Mouse (Mus musculus) liver, embryonic 12.5 days (tissue): ENCODE data around the gene Tspan31. TPM values are rescaled to one million over a fixed set of nuclear protein-coding genes. Genes with fewer than 3 reads are reported as not detected.

ENCODE experiments used
- ATAC-seq: fragments of 200-750 bp; cut with Nextera tagmentation; 2 replicates; pipeline ENCODE4 v1.8.0; 2017; ENCODE audit warnings: moderate number of reproducible peaks, mild to moderate bottlenecking, moderate library complexity
- H3K27ac ChIP-seq: fragments of 300-500 bp; sonication (generic); 2 replicates; pipeline ENCODE4 v1.5.1; 2016; ENCODE audit warnings: mild to moderate bottlenecking
- H3K27me3 ChIP-seq: fragments of 300-500 bp; sonication (generic); replicated peaks from 2 replicates; pipeline ENCODE4 v1.6.1; 2016; ENCODE audit warnings: mild to moderate bottlenecking, moderate library complexity
- H3K36me3 ChIP-seq: fragments of 300-500 bp; sonication (generic); 2 replicates; pipeline ENCODE4 v1.6.1; 2016; ENCODE audit warnings: mild to moderate bottlenecking, moderate library complexity
- H3K4me1 ChIP-seq: fragments of 300-500 bp; sonication (generic); 2 replicates; pipeline ENCODE4 v1.6.1; 2016
- H3K4me2 ChIP-seq: fragments of 300-500 bp; sonication (generic); 2 replicates; pipeline ENCODE4 v1.6.1; 2016; ENCODE audit warnings: mild to moderate bottlenecking, moderate library complexity
- H3K4me3 ChIP-seq: fragments of 300-500 bp; sonication (generic); 2 replicates; pipeline ENCODE4 v1.5.1; 2016; ENCODE audit warnings: mild to moderate bottlenecking, moderate library complexity
- H3K9ac ChIP-seq: fragments of 300-500 bp; sonication (generic); 2 replicates; pipeline ENCODE4 v1.6.1; 2016; ENCODE audit warnings: mild to moderate bottlenecking, moderate library complexity
- H3K9me3 ChIP-seq: fragments of 300-500 bp; sonication (generic); replicated peaks from 2 replicates; pipeline ENCODE4 v1.6.1; 2016; ENCODE audit warnings: mild to moderate bottlenecking, moderate library complexity
- WGBS: fragments of 180-500 bp; shearing (Covaris S2); methylation state at CpG from one replicate; pipeline ENCODE4 v1.1.7; 2016; ENCODE audit not compliant: insufficient replicate concordance; 5-methylcytosine and 5-hydroxymethylcytosine counted together
- polyA plus RNA-seq: library from polyadenylated mRNA; unstranded; fragments of >200 nt; fragmentation: Nextera tagmentation; extraction: Ambion mirVana; gene quantifications from 2 replicates; pipeline ENCODE4 v1.2.1, GENCODE M21; 2016

Tspan31 gene
- polyA plus RNA-seq, 1 experiment from 2014 or later: 81.9 TPM

GRCm38 (mm10) chr10:127081996-127082620, 12.0 kb upstream of the Tspan31 start:
- Histone ChIP-seq H3K9me3 (no peaks in the 10 kb centered on the region), H3K36me3 (no peaks in the 10 kb centered on the region), H3K9ac (no peak overlapping the region), H3K4me2 (peak overlapping the region; percentile 60; the same call in 1 of the 2 replicates), H3K27me3 (peaks cover 67% of the 10 kb centered on the region), H3K27ac (no peak overlapping the region), H3K4me1 (peaks cover 53% of the 10 kb centered on the region), H3K4me3 (no peak overlapping the region)
- 61% methylated on average over 8 of the region's 8 CpGs for WGBS
- ATAC-seq: no peak

GRCm38 (mm10) chr10:127080901-127081780, 11.1 kb upstream of the Tspan31 start:
- Histone ChIP-seq H3K27me3 (peaks cover 77% of the 10 kb centered on the region), H3K9me3 (no peaks in the 10 kb centered on the region), H3K27ac (0 out of 2 replicates have a peak overlapping the region, but pooled peaks have one; percentile 29), H3K4me1 (peaks cover 63% of the 10 kb centered on the region), H3K4me2 (peak overlapping the region; percentile 60), H3K9ac (no peak overlapping the region), H3K36me3 (no peaks in the 10 kb centered on the region), H3K4me3 (peak overlapping the region; percentile 27)
- ATAC-seq: no peak
- WGBS: 11% methylated on average over 48 of the region's 48 CpGs

GRCm38 (mm10) chr10:127079665-127080391, 9.8 kb upstream of the Tspan31 start:
- Histone ChIP-seq H3K27ac (no peak overlapping the region), H3K9me3 (no peaks in the 10 kb centered on the region), H3K4me3 (peak overlapping the region; percentile 53), H3K4me2 (peak overlapping the region; percentile 77), H3K36me3 (no peaks in the 10 kb centered on the region), H3K27me3 (peaks cover 89% of the 10 kb centered on the region), H3K9ac (peak overlapping the region; percentile 24), H3K4me1 (peaks cover 75% of the 10 kb centered on the region)
- 22% methylated on average over 65 of the region's 70 CpGs for WGBS
- ATAC-seq: no peak

GRCm38 (mm10) chr10:127078677-127079575, 8.9 kb upstream of the Tspan31 start:
- Histone ChIP-seq H3K36me3 (no peaks in the 10 kb centered on the region), H3K4me2 (peak overlapping the region; percentile 77), H3K27me3 (peaks cover 89% of the 10 kb centered on the region), H3K9me3 (no peaks in the 10 kb centered on the region), H3K4me3 (peak overlapping the region; percentile 53), H3K4me1 (peaks cover 75% of the 10 kb centered on the region), H3K9ac (peak overlapping the region; percentile 24), H3K27ac (no peak overlapping the region)
- ATAC-seq: no peak
- 7% methylated on average over 42 of the region's 49 CpGs for WGBS

GRCm38 (mm10) chr10:127078001-127078676, 8.1 kb upstream of the Tspan31 start:
- peak overlapping the region; percentile 53; the same call in 1 of the 2 replicates for H3K4me3 ChIP-seq
- H3K9ac ChIP-seq: no peak overlapping the region
- H3K4me2 ChIP-seq: peak overlapping the region; percentile 77
- H3K9me3 ChIP-seq: no peaks in the 10 kb centered on the region
- H3K27ac ChIP-seq: no peak overlapping the region
- no peak for ATAC-seq
- peaks cover 75% of the 10 kb centered on the region for H3K4me1 ChIP-seq
- WGBS: 31% methylated on average over 12 of the region's 12 CpGs
- peaks cover 81% of the 10 kb centered on the region for H3K27me3 ChIP-seq
- no peaks in the 10 kb centered on the region for H3K36me3 ChIP-seq

- Histone ChIP-seq H3K4me2 (no peak overlapping the region), H3K4me3 (no peak overlapping the region), H3K9ac (no peak overlapping the region), H3K36me3 (no peaks in the 10 kb centered on the region), H3K27me3 (peaks cover 75% of the 10 kb centered on the region), H3K4me1 (peaks cover 74% of the 10 kb centered on the region), H3K27ac (no peak overlapping the region), H3K9me3 (no peaks in the 10 kb centered on the region)
- no peak for ATAC-seq
- 52% methylated on average over 10 of the region's 10 CpGs for WGBS
Observed at GRCm38 (mm10) chr10:127077515-127077914, 7.5 kb upstream of the Tspan31 start.

GRCm38 (mm10) chr10:127076082-127076481, 6.0 kb upstream of the Tspan31 start:
- H3K36me3 ChIP-seq: no peaks in the 10 kb centered on the region
- H3K9me3 ChIP-seq: no peaks in the 10 kb centered on the region
- H3K4me3 ChIP-seq: peak overlapping the region; percentile 43
- H3K27ac ChIP-seq: no peak overlapping the region
- no peak for ATAC-seq
- H3K9ac ChIP-seq: no peak overlapping the region
- peaks cover 60% of the 10 kb centered on the region for H3K27me3 ChIP-seq
- 28% methylated on average over 4 of the region's 4 CpGs for WGBS
- H3K4me1 ChIP-seq: peaks cover 64% of the 10 kb centered on the region
- H3K4me2 ChIP-seq: peak overlapping the region; percentile 58

GRCm38 (mm10) chr10:127075651-127076050, 5.6 kb upstream of the Tspan31 start:
- 19% methylated on average over 8 of the region's 8 CpGs for WGBS
- Histone ChIP-seq H3K4me3 (peak overlapping the region; percentile 43), H3K9me3 (no peaks in the 10 kb centered on the region), H3K4me1 (peaks cover 64% of the 10 kb centered on the region), H3K9ac (peak overlapping the region; percentile 43), H3K4me2 (peak overlapping the region; percentile 58), H3K27ac (no peak overlapping the region), H3K27me3 (peaks cover 56% of the 10 kb centered on the region), H3K36me3 (no peaks in the 10 kb centered on the region)
- ATAC-seq: no peak

GRCm38 (mm10) chr10:127075080-127075479, 5.0 kb upstream of the Tspan31 start, which contains the start of gene Agap2:
Gene Agap2, plus strand, starts transcription at chr10:127075284.
- Histone ChIP-seq H3K27ac (no peak within 1 kb of the TSS), H3K9ac (peak within 1 kb of the TSS; percentile 43), H3K4me2 (peak within 1 kb of the TSS; percentile 58), H3K27me3 (peaks cover 50% of the 10 kb centered on the region), H3K36me3 (no peaks in the 10 kb centered on the region), H3K4me1 (peaks cover 59% of the 10 kb centered on the region), H3K9me3 (no peaks in the 10 kb centered on the region), H3K4me3 (peak within 1 kb of the TSS; percentile 43)
- 0 out of 2 replicates have a peak, but pooled peaks have one; percentile 25 for ATAC-seq
- 16% methylated on average over 9 of the region's 9 CpGs for WGBS

- Histone ChIP-seq H3K27ac (no peak overlapping the region), H3K9me3 (no peaks in the 10 kb centered on the region), H3K9ac (no peak overlapping the region), H3K4me2 (no peak overlapping the region), H3K4me1 (peaks cover 57% of the 10 kb centered on the region), H3K27me3 (peaks cover 39% of the 10 kb centered on the region), H3K36me3 (no peaks in the 10 kb centered on the region; the same call in 1 of the 2 replicates), H3K4me3 (no peak overlapping the region)
- ATAC-seq: no peak
- WGBS: 91% methylated on average over 1 of the region's 1 CpGs
Observed at GRCm38 (mm10) chr10:127073981-127074380, 3.9 kb upstream of the Tspan31 start.
